Mouse (Mus musculus): Measurements from ENCODE around the gene Mcpt9.
"Not testable (repeated sequence)": the region's sequence is repeated elsewhere in the genome, so short reads cannot be mapped to it uniquely, and the experiment has no call there.

The Mcpt9 gene

GRCm38 (mm10) chr14:56030395-56030794 lies at the start of gene Mcpt9:
TSS of gene Mcpt9 (minus strand) at chr14:56030495.
- in situ Hi-C loops (cut with MseI, MboI) = not testable (repeated sequence)

- in situ Hi-C loops (cut with MseI, MboI) = not testable (repeated sequence)
Measured at GRCm38 (mm10) chr14:56062213-56062612, 31.9 kb upstream of the Mcpt9 start, which contains the start of gene Mcpt4. TSS of gene Mcpt4 (minus strand) at chr14:56062313.

DNA sequence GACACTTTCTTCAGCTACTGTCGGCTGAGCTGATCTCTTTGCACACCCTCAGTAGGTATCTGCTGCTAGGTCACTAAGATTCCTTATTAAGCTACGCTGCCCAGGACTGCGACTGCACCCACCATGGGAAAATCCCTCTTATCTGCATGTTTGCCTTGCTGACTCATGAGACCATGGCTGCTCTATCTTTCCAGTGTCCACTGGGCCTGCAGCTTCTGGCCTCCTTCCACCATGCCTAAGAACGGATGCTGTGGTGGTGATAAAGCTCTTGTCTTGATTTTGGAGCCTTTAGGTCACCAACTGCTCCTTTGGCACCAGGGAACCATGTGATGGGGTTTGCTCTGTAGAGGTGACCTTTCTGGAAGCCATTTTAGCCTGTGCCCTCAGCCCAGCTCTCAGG lies 27.4 kb upstream of the Mcpt9 start:
- in situ Hi-C loops (cut with MseI, MboI) = no loop called here

DNA sequence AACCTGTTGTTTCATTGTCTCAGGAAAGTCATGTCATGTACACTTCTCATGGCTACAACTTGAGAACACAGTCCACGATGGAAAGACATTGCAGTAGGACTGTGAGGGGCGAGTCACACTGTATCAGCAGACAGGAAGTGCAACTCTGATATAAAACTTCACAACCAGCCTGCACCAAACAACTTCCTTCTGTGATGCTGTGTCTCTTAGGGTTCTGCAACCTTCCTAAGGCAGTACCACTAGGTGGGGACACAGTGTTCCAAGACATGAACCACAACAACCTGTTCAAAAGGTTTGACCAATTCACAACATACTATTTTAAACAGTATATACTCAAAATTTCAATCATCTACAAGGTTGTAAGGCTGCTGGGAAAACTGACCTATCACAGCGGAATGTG lies 25.1 kb upstream of the Mcpt9 start:
- in situ Hi-C loops (cut with MseI, MboI) = no loop called here

- in situ Hi-C loops (cut with MseI, MboI) = not testable (repeated sequence)
Measured at GRCm38 (mm10) chr14:56041792-56042191, 11.5 kb upstream of the Mcpt9 start, which contains the start of gene Mcpt2. TSS of gene Mcpt2 (plus strand) at chr14:56042041.

GRCm38 (mm10) chr14:56034433-56034832 lies 4.1 kb upstream of the Mcpt9 start:
- in situ Hi-C loops (cut with MseI, MboI) = no loop called here

DNA sequence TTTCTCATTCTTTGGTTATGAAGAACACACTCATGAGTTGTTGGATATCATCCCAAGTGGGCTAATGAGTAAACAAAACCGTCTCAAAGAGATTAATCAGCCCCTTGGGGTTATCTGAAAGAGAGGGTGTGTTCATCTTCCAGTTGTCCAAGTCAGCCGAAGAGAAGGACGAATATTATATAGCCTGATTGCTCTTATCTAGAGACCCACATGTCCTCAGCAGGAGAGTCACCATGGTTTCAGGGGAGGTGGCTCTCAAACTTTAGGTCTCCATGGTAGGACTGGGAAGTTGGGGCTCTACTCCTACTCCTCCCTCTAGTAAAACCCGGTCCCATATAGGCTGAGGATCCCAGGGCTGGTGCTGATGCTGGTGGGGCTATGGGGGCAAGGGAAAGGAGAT lies 9.0 kb downstream of the Mcpt9 start:
- in situ Hi-C loops (cut with MseI, MboI) = not testable (repeated sequence)

- in situ Hi-C loops (cut with MseI, MboI) = no loop called here
Measured at GRCm38 (mm10) chr14:56019446-56019845, 10.8 kb downstream of the Mcpt9 start.

- in situ Hi-C loops (cut with MseI, MboI) = not testable (repeated sequence)
Measured at GRCm38 (mm10) chr14:56017671-56018070, 12.6 kb downstream of the Mcpt9 start, which contains the start of gene Mcpt1. TSS of gene Mcpt1 (plus strand) at chr14:56017971.

- in situ Hi-C loops (cut with MseI, MboI) = no loop called here
Measured at GRCm38 (mm10) chr14:56013924-56014323, 16.4 kb downstream of the Mcpt9 start.

- in situ Hi-C loops (cut with MseI, MboI) = no loop called here
Measured at GRCm38 (mm10) chr14:56013147-56013546, 17.1 kb downstream of the Mcpt9 start.

DNA sequence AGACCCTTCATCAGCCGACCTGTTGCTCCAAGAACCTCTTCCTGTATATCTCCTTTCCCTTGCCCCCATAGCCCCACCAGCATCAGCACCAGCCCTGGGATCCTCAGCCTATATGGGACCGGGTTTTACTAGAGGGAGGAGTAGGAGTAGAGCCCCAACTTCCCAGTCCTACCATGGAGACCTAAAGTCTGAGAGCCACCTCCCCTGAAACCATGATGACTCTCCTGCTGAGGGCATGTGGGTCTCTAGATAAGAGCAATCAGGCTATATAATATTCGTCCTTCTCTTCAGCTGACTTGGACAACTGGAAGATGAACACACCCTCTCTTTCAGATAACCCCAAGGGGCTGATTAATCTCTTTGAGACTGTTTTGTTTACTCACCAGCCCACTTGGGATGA lies 42.8 kb downstream of the Mcpt9 start:
- in situ Hi-C loops (cut with MseI, MboI) = not testable (repeated sequence)

All from mouse trophoblast stem cell (cell line).